In the genomic region with DNA sequence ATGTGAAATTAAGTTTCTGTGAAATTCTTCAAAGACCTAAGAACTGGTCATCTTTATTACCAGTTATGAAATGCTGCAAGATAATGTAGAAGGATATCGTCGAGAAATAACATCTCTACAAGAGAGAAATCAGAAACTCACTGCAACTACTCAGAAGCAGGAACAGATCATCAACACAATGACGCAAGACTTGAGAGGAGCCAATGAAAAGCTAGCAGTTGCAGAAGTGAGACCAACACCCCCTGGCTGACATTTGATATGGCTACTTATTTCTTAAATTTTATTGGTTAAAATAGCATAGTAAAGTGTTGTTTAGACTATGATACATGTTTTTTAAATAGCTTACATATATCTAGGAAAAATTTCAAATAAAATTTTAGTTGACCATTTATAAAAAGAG, we compare ENCODE assay signal across 24 mouse cellular contexts.
"Had no signal": no experiment of that assay in that cellular context is flagged by ENCODE, and none has a peak within 500 bp of the region (broad histone marks: within the 10 kb centered on the region; RNA-seq: fewer than 3 reads in every experiment).

No protein-coding gene starts in this region.

- DNase-seq: gastrocnemius, postnatal 14 days; gastrocnemius, postnatal 36 days; heart, adult 18-20 months; heart, postnatal 10 days; heart, postnatal 4 days; kidney, adult 18-20 months; kidney, adult 8-10 months; kidney, postnatal 10 days; kidney, postnatal 25 days; kidney, postnatal 4 days; left cerebral cortex, postnatal 4 days had no signal

- H3K27ac ChIP-seq: heart, embryonic 10.5 days; hindbrain, embryonic 10.5 days; hindbrain, embryonic 12.5 days; hindbrain, embryonic 14.5 days; intestine, embryonic 15.5 days; layer of hippocampus, adult 2 months; limb, embryonic 13.5 days; limb, embryonic 15.5 days; liver, embryonic 12.5 days; liver, embryonic 14.5 days had no signal

- H3K9ac ChIP-seq: heart, embryonic 12.5 days; hindbrain, embryonic 12.5 days; hindbrain, embryonic 14.5 days; intestine, embryonic 15.5 days; limb, embryonic 13.5 days; limb, embryonic 15.5 days; liver, embryonic 12.5 days; liver, embryonic 14.5 days had no signal

- H3K4me3 ChIP-seq: heart, embryonic 10.5 days; heart, embryonic 12.5 days; hindbrain, embryonic 10.5 days; hindbrain, embryonic 12.5 days; intestine, embryonic 15.5 days; layer of hippocampus, adult 2 months; limb, embryonic 13.5 days; limb, embryonic 15.5 days; liver, embryonic 12.5 days had no signal

- H3K9me3 ChIP-seq: heart, embryonic 10.5 days; heart, embryonic 12.5 days; hindbrain, embryonic 10.5 days; hindbrain, embryonic 12.5 days; intestine, embryonic 15.5 days; limb, embryonic 13.5 days; limb, embryonic 15.5 days; liver, embryonic 12.5 days had no signal

- ATAC-seq: hindbrain, embryonic 16.5 days; inflammation-experienced regulatory T-cells, adult 6 months; intestine, embryonic 15.5 days; liver, embryonic 12.5 days had no signal

- H3K27me3 ChIP-seq: heart, embryonic 12.5 days; hindbrain, embryonic 12.5 days; intestine, embryonic 15.5 days; limb, embryonic 13.5 days; limb, embryonic 15.5 days; liver, embryonic 12.5 days had no signal

- H3K4me2 ChIP-seq: heart, embryonic 12.5 days; hindbrain, embryonic 12.5 days; hindbrain, embryonic 14.5 days; intestine, embryonic 15.5 days; limb, embryonic 13.5 days; limb, embryonic 15.5 days; liver, embryonic 12.5 days had no signal

- H3K4me1 ChIP-seq: heart, embryonic 10.5 days; heart, embryonic 12.5 days; hindbrain, embryonic 10.5 days; hindbrain, embryonic 12.5 days; intestine, embryonic 15.5 days; limb, embryonic 13.5 days; limb, embryonic 15.5 days; liver, embryonic 12.5 days had no signal
